Mouse (Mus musculus): ENCODE measurements around the gene Cfd.

The Cfd gene

GRCm38 (mm10) chr10:79886054-79886453 is 4.6 kb upstream of the Cfd start, which contains the start of gene Elane:
Elane (plus strand) TSS chr10:79886247.
- no peak for DNase-seq (ENCODE audit: low spot score in 2 of 2)

- DNase-seq (ENCODE audit: low spot score in 2 of 2): no peak
Observed at GRCm38 (mm10) chr10:79886611-79887010, 4.0 kb upstream of the Cfd start.

GRCm38 (mm10) chr10:79889386-79889785 is 1.3 kb upstream of the Cfd start:
- DNase-seq (ENCODE audit: low spot score in 2 of 2): no peak

GRCm38 (mm10) chr10:79892451-79893118 is 1.9 kb downstream of the Cfd start:
- DNase-seq (ENCODE audit: low spot score in 2 of 2): peak in 1 of 2 experiments; percentile 81

GRCm38 (mm10) chr10:79896306-79896705 is 5.7 kb downstream of the Cfd start:
- no peak for DNase-seq (ENCODE audit: low spot score in 2 of 2)

- DNase-seq (ENCODE audit: low spot score in 2 of 2): no peak
Observed at GRCm38 (mm10) chr10:79896814-79897213, 6.2 kb downstream of the Cfd start.

GRCm38 (mm10) chr10:79897316-79898245 is 6.9 kb downstream of the Cfd start:
- DNase-seq (ENCODE audit: low spot score in 2 of 2): no peak

GRCm38 (mm10) chr10:79900951-79901410 is 10.3 kb downstream of the Cfd start:
- peak in 1 of 2 experiments; percentile 77 for DNase-seq (ENCODE audit: low spot score in 2 of 2)

- no peak for DNase-seq (ENCODE audit: low spot score in 2 of 2)
Observed at GRCm38 (mm10) chr10:79906712-79907111, 16.1 kb downstream of the Cfd start.

GRCm38 (mm10) chr10:79907415-79907814 is 16.8 kb downstream of the Cfd start:
- no peak for DNase-seq (ENCODE audit: low spot score in 2 of 2)

GRCm38 (mm10) chr10:79908167-79909091 is 17.8 kb downstream of the Cfd start, which contains the start of gene Med16:
Med16 (minus strand) TSS chr10:79908923.
- peak; percentile 95 to 97 for DNase-seq (ENCODE audit: low spot score in 2 of 2)

GRCm38 (mm10) chr10:79909092-79909922 is 18.7 kb downstream of the Cfd start:
- DNase-seq (ENCODE audit: low spot score in 2 of 2): no peak

- DNase-seq (ENCODE audit: low spot score in 2 of 2): no peak
Observed at GRCm38 (mm10) chr10:79910556-79910955, 19.9 kb downstream of the Cfd start, which contains the start of gene Gm26602. Gm26602 (plus strand) TSS chr10:79910856.

GRCm38 (mm10) chr10:79912412-79912811 is 21.8 kb downstream of the Cfd start:
- no peak for DNase-seq (ENCODE audit: low spot score in 2 of 2)

- DNase-seq (ENCODE audit: low spot score in 2 of 2): no peak
Observed at GRCm38 (mm10) chr10:79914131-79914947, 23.7 kb downstream of the Cfd start.

- no peak for DNase-seq (ENCODE audit: low spot score in 2 of 2)
Observed at GRCm38 (mm10) chr10:79914948-79915596, 24.4 kb downstream of the Cfd start.

GRCm38 (mm10) chr10:79916081-79916480 is 25.4 kb downstream of the Cfd start:
- peak in 1 of 2 experiments; percentile 58 for DNase-seq (ENCODE audit: low spot score in 2 of 2)

- DNase-seq (ENCODE audit: low spot score in 2 of 2): peak; percentile 88 to 90
Observed at GRCm38 (mm10) chr10:79916808-79917531, 26.3 kb downstream of the Cfd start, which contains the start of gene Kiss1r. Kiss1r (plus strand) TSS chr10:79916971.

Measured in right cerebral cortex, postnatal 10 days (tissue).